Mouse (Mus musculus): ENCODE data around the gene Afdn.

- no peak for TF ChIP-seq POLR2A (IDR thresholded peaks at IDR 0.05; ENCODE audit: control insufficient read depth, low read depth, low read length)
- TF ChIP-seq CTCF (IDR thresholded peaks at IDR 0.05; ENCODE audit: control insufficient read depth, insufficient read depth, insufficient replicate concordance, low read depth, low read length) = no peak
These were observed 17.3 kb downstream of the Afdn start for GRCm38 (mm10) chr17:13777676-13778075.
